Mouse (Mus musculus) hindbrain, postnatal 0 days (tissue): ENCODE data around the gene Hmga1b. TPM values are rescaled to one million over a fixed set of nuclear protein-coding genes. Genes with fewer than 3 reads are reported as not detected.

Experiments used
- ATAC-seq: fragments of 200-750 bp; cut with Nextera tagmentation; 2 replicates; pipeline ENCODE4 v1.8.0; 2017; ENCODE audit warnings: mild to moderate bottlenecking, moderate TSS enrichment, moderate library complexity
- DNase-seq: peaks from one replicate; pipeline ENCODE4 v3.0.0-alpha.2; 2015; ENCODE audit warnings: low spot score
- H3K27ac ChIP-seq: fragments of 300-500 bp; sonication (generic); 2 replicates; pipeline ENCODE4 v1.5.1; 2014; ENCODE audit warnings: mild to moderate bottlenecking
- H3K27me3 ChIP-seq: fragments of 300-500 bp; sonication (generic); 2 replicates; pipeline ENCODE4 v1.6.1; 2014; ENCODE audit warnings: low read length, mixed read lengths; ENCODE audit not compliant: insufficient read depth
- H3K36me3 ChIP-seq: fragments of 300-500 bp; sonication (generic); 2 replicates; pipeline ENCODE4 v1.6.1; 2014; ENCODE audit warnings: low read length, mixed read lengths; ENCODE audit not compliant: insufficient read depth
- H3K4me1 ChIP-seq: fragments of 300-500 bp; sonication (generic); 2 replicates; pipeline ENCODE4 v1.6.1; 2014; ENCODE audit warnings: antibody characterized with exemption, low read length, mixed read lengths; ENCODE audit not compliant: insufficient read depth
- H3K4me2 ChIP-seq: fragments of 300-500 bp; sonication (generic); 2 replicates; pipeline ENCODE4 v1.6.1; 2014; ENCODE audit warnings: low read depth, mild to moderate bottlenecking, low read length, moderate library complexity, mixed read lengths
- H3K4me3 ChIP-seq: fragments of 300-500 bp; sonication (generic); 2 replicates; pipeline ENCODE4 v1.5.1; 2014; ENCODE audit warnings: low read length
- H3K9ac ChIP-seq: fragments of 300-500 bp; sonication (generic); replicated peaks from 2 replicates; pipeline ENCODE4 v1.6.1; 2014; ENCODE audit warnings: mild to moderate bottlenecking, low read length, moderate library complexity, mixed read lengths
- H3K9me3 ChIP-seq: fragments of 300-500 bp; sonication (generic); 2 replicates; pipeline ENCODE4 v1.6.1; 2016; ENCODE audit warnings: low read length, mixed read lengths
- CTCF ChIP-seq: IDR thresholded peaks from 2 replicates; pipeline ENCODE4 v1.5.1; 2016; ENCODE audit warnings: antibody characterized with exemption, control low read depth, low read depth
- WGBS: fragments of 180-500 bp; shearing (Covaris S2); extraction: QIAGEN DNeasy Blood & Tissue Kit; methylation state at CpG from one replicate; pipeline ENCODE4 v1.1.7; 2014; 5-methylcytosine and 5-hydroxymethylcytosine counted together
- polyA plus RNA-seq: library from polyadenylated mRNA; unstranded; fragments of >200 nt; fragmentation: Nextera tagmentation; extraction: Ambion mirVana; gene quantifications from 2 replicates; pipeline ENCODE4 v1.2.1, GENCODE M21; 2015
- total RNA-seq: library from RNA; depleted of rRNA; stranded (reverse); fragments of >200 nt; gene quantifications from 2 replicates; pipeline ENCODE4 v1.2.3, GENCODE M21; 2014

Gene Hmga1b
- total and polyA plus RNA-seq, 2 experiments from 2014 or later: 0.42 to 1.9 TPM

GRCm38 (mm10) chr11:120731395-120731794 is 31.2 kb upstream of the Hmga1b start:
- DNase-seq: no peak
- TF ChIP-seq CTCF: no peak
- H3K36me3 ChIP-seq: no peaks in the 10 kb centered on the region
- H3K4me1 ChIP-seq: peaks cover 4% of the 10 kb centered on the region; the same call in 1 of the 2 replicates
- 89% methylated on average over 1 of the region's 1 CpGs for WGBS
- ATAC-seq: no peak
- H3K27me3 ChIP-seq: no peaks in the 10 kb centered on the region
- no peak overlapping the region for H3K4me2 ChIP-seq
- H3K27ac ChIP-seq: no peak overlapping the region
- no peak overlapping the region for H3K9ac ChIP-seq
- no peak overlapping the region for H3K4me3 ChIP-seq
- H3K9me3 ChIP-seq: no peaks in the 10 kb centered on the region

- Histone ChIP-seq H3K9me3 (no peaks in the 10 kb centered on the region), H3K27me3 (no peaks in the 10 kb centered on the region), H3K4me1 (no peaks in the 10 kb centered on the region), H3K27ac (no peak within 1 kb of the TSS), H3K9ac (no peak within 1 kb of the TSS), H3K36me3 (no peaks in the 10 kb centered on the region), H3K4me3 (no peak within 1 kb of the TSS), H3K4me2 (no peak within 1 kb of the TSS)
- 74% methylated on average over 12 of the region's 12 CpGs for WGBS
- ATAC-seq: no peak
- TF ChIP-seq CTCF: no peak
- no peak for DNase-seq
These were observed 30.5 kb upstream of the Hmga1b start, which contains the start of gene Cbr2 for GRCm38 (mm10) chr11:120731858-120732680. Gene Cbr2 (minus strand): TSS chr11:120732114.

- no peaks in the 10 kb centered on the region for H3K4me1 ChIP-seq
- no peak for DNase-seq
- no peak for ATAC-seq
- no peak overlapping the region for H3K4me2 ChIP-seq
- H3K27ac ChIP-seq: no peak overlapping the region
- no peak for TF ChIP-seq CTCF
- no peak overlapping the region for H3K4me3 ChIP-seq
- H3K9me3 ChIP-seq: no peaks in the 10 kb centered on the region
- H3K27me3 ChIP-seq: no peaks in the 10 kb centered on the region
- H3K9ac ChIP-seq: no peak overlapping the region
- H3K36me3 ChIP-seq: no peaks in the 10 kb centered on the region
- 53% methylated on average over 6 of the region's 6 CpGs for WGBS
These were observed 29.1 kb upstream of the Hmga1b start for GRCm38 (mm10) chr11:120733521-120733920.

- no peak for TF ChIP-seq CTCF
- Histone ChIP-seq H3K9me3 (no peaks in the 10 kb centered on the region), H3K9ac (no peak overlapping the region), H3K4me1 (no peaks in the 10 kb centered on the region), H3K4me3 (no peak overlapping the region), H3K4me2 (no peak overlapping the region), H3K27ac (no peak overlapping the region), H3K27me3 (no peaks in the 10 kb centered on the region), H3K36me3 (no peaks in the 10 kb centered on the region)
- ATAC-seq (no peak), DNase-seq (no peak)
- WGBS: 79% methylated on average over 6 of the region's 6 CpGs
These were observed 26.2 kb upstream of the Hmga1b start for GRCm38 (mm10) chr11:120736424-120736823.

- WGBS: 86% methylated on average over 5 of the region's 5 CpGs
- no peak for ATAC-seq
These were observed 21.6 kb upstream of the Hmga1b start for GRCm38 (mm10) chr11:120740981-120741380.

GRCm38 (mm10) chr11:120744121-120744701 is 18.4 kb upstream of the Hmga1b start:
- TF ChIP-seq CTCF: no peak
- no peak overlapping the region for H3K4me2 ChIP-seq
- no peak overlapping the region for H3K4me3 ChIP-seq
- no peak for ATAC-seq
- H3K9me3 ChIP-seq: no peaks in the 10 kb centered on the region
- H3K4me1 ChIP-seq: no peaks in the 10 kb centered on the region
- H3K27ac ChIP-seq: no peak overlapping the region
- WGBS: 79% methylated on average over 7 of the region's 7 CpGs
- DNase-seq: no peak
- no peaks in the 10 kb centered on the region for H3K36me3 ChIP-seq
- no peak overlapping the region for H3K9ac ChIP-seq
- H3K27me3 ChIP-seq: no peaks in the 10 kb centered on the region

More at GRCm38 (mm10) chr11:120740981-120741380, 21.6 kb upstream of the Hmga1b start:
- Histone ChIP-seq H3K36me3 (no peaks in the 10 kb centered on the region), H3K27me3 (no peaks in the 10 kb centered on the region), H3K4me1 (no peaks in the 10 kb centered on the region), H3K4me2 (no peak overlapping the region), H3K9ac (no peak overlapping the region), H3K9me3 (no peaks in the 10 kb centered on the region), H3K27ac (no peak overlapping the region), H3K4me3 (no peak overlapping the region)
- no peak for DNase-seq
- TF ChIP-seq CTCF: no peak

GRCm38 (mm10) chr11:120747974-120748373 is 14.6 kb upstream of the Hmga1b start:
- H3K27me3 ChIP-seq: no peaks in the 10 kb centered on the region
- 91% methylated on average over 4 of the region's 4 CpGs for WGBS
- H3K4me2 ChIP-seq: no peak overlapping the region
- DNase-seq: no peak
- no peak for TF ChIP-seq CTCF
- H3K4me1 ChIP-seq: no peaks in the 10 kb centered on the region
- H3K9me3 ChIP-seq: no peaks in the 10 kb centered on the region
- no peak overlapping the region for H3K4me3 ChIP-seq
- no peak for ATAC-seq
- H3K36me3 ChIP-seq: no peaks in the 10 kb centered on the region
- no peak overlapping the region for H3K27ac ChIP-seq
- no peak overlapping the region for H3K9ac ChIP-seq
